Mouse (Mus musculus) embryonic facial prominence, embryonic 14.5 days (tissue): ENCODE measurements around the gene Tmem170. TPM values are rescaled to one million over a fixed set of nuclear protein-coding genes. Genes with fewer than 3 reads are reported as not detected.

ENCODE experiments used
- ATAC-seq: fragments of 200-750 bp; cut with Nextera tagmentation; 2 replicates; pipeline ENCODE4 v1.8.0; 2017; ENCODE audit warnings: low read depth, moderate number of reproducible peaks, moderate TSS enrichment
- DNase-seq: peaks from one replicate; pipeline ENCODE4 v3.0.0-alpha.2; 2015; ENCODE audit warnings: low spot score
- H3K27ac ChIP-seq: fragments of 300-500 bp; sonication (generic); replicated peaks from 2 replicates; pipeline ENCODE4 v1.5.1; 2014; ENCODE audit warnings: low read depth, mild to moderate bottlenecking, low read length, moderate library complexity
- H3K27me3 ChIP-seq: fragments of 300-500 bp; sonication (generic); replicated peaks from 2 replicates; pipeline ENCODE4 v1.6.1; 2014; ENCODE audit warnings: low read length; ENCODE audit not compliant: control insufficient read depth, insufficient read depth
- H3K36me3 ChIP-seq: fragments of 300-500 bp; sonication (generic); 2 replicates; pipeline ENCODE4 v1.6.1; 2014; ENCODE audit warnings: low read length, mixed read lengths; ENCODE audit not compliant: control insufficient read depth, insufficient read depth
- H3K4me1 ChIP-seq: fragments of 300-500 bp; sonication (generic); 2 replicates; pipeline ENCODE4 v1.6.1; 2014; ENCODE audit warnings: antibody characterized with exemption, low read length; ENCODE audit not compliant: control insufficient read depth, insufficient read depth
- H3K4me2 ChIP-seq: fragments of 300-500 bp; sonication (generic); 2 replicates; pipeline ENCODE4 v1.6.1; 2014; ENCODE audit warnings: low read depth, mild to moderate bottlenecking, low read length, moderate library complexity, mixed read lengths
- H3K4me3 ChIP-seq: fragments of 300-500 bp; sonication (generic); 2 replicates; pipeline ENCODE4 v1.5.1; 2014; ENCODE audit warnings: low read depth, mild to moderate bottlenecking, low read length
- H3K9ac ChIP-seq: fragments of 300-500 bp; sonication (generic); 2 replicates; pipeline ENCODE4 v1.6.1; 2014; ENCODE audit warnings: low read depth, mild to moderate bottlenecking, low read length, moderate library complexity, mixed read lengths
- H3K9me3 ChIP-seq: fragments of 300-500 bp; sonication (generic); 2 replicates; pipeline ENCODE4 v1.6.1; 2016; ENCODE audit warnings: low read length; ENCODE audit not compliant: control insufficient read depth
- WGBS: fragments of 180-500 bp; shearing (Covaris S2); extraction: QIAGEN DNeasy Blood & Tissue Kit; methylation state at CpG from one replicate; pipeline ENCODE4 v1.1.7; 2014; 5-methylcytosine and 5-hydroxymethylcytosine counted together
- polyA plus RNA-seq: library from polyadenylated mRNA; unstranded; fragments of >200 nt; fragmentation: Nextera tagmentation; extraction: Ambion mirVana; gene quantifications from 2 replicates; pipeline ENCODE4 v1.2.1, GENCODE M21; 2014

Gene Tmem170
- polyA plus RNA-seq, 1 experiment from 2014 or later: 4.1 TPM

DNA sequence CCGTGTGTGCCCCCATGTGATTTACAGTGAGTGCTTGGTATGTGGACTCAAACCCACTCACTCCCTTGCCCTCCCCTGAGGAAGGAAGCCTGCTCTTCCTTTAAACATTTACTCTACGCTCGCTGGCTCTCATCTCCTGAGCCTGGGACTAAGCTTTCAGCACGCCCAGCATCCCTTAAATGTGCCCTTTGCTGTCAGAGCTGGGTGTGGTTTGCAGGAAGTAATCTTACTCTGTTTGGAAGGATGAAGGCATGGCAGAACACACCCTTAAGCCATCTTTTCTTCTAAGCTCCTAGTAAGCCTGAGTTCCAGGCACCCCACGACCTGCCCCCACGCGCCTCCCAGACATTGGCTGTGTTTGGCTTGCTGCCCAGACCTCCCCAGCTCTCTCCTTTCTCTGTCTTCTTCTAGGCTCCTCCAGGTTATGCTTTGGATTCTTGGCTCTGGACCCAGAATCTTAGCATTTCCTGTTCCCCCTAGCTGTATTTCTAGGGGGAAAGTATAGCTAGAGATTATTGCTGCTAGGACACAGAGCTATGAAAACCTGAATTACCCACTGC, 11.6 kb upstream of the Tmem170 start:
- Histone ChIP-seq H3K4me2 (no peak overlapping the region), H3K36me3 (no peaks in the 10 kb centered on the region), H3K27me3 (peaks cover 30% of the 10 kb centered on the region), H3K9me3 (no peaks in the 10 kb centered on the region), H3K4me3 (no peak overlapping the region), H3K4me1 (peaks cover 7% of the 10 kb centered on the region; the same call in 1 of the 2 replicates), H3K27ac (no peak overlapping the region), H3K9ac (no peak overlapping the region)
- DNase-seq: peak; percentile 87
- peak; percentile 80 for ATAC-seq
- 19% methylated on average over 7 of the region's 7 CpGs for WGBS

GRCm38 (mm10) chr8:111887479-111887878, 10.9 kb upstream of the Tmem170 start:
- DNase-seq (no peak), ATAC-seq (no peak)
- Histone ChIP-seq H3K9me3 (no peaks in the 10 kb centered on the region), H3K4me2 (no peak overlapping the region), H3K4me1 (peaks cover 7% of the 10 kb centered on the region; the same call in 1 of the 2 replicates), H3K9ac (no peak overlapping the region), H3K36me3 (no peaks in the 10 kb centered on the region), H3K4me3 (no peak overlapping the region), H3K27ac (no peak overlapping the region), H3K27me3 (peaks cover 30% of the 10 kb centered on the region)
- 83% methylated on average over 1 of the region's 1 CpGs for WGBS

GRCm38 (mm10) chr8:111883615-111884014, 7.1 kb upstream of the Tmem170 start:
- Histone ChIP-seq H3K27me3 (0 out of 2 replicates have a peak, but pooled peaks cover 5% of the 10 kb centered on the region), H3K27ac (no peak overlapping the region), H3K4me1 (peaks cover 7% of the 10 kb centered on the region; the same call in 1 of the 2 replicates), H3K9me3 (no peaks in the 10 kb centered on the region), H3K4me3 (no peak overlapping the region), H3K4me2 (no peak overlapping the region), H3K9ac (no peak overlapping the region), H3K36me3 (no peaks in the 10 kb centered on the region)
- 73% methylated on average over 4 of the region's 4 CpGs for WGBS
- no peak for ATAC-seq
- no peak for DNase-seq

DNA sequence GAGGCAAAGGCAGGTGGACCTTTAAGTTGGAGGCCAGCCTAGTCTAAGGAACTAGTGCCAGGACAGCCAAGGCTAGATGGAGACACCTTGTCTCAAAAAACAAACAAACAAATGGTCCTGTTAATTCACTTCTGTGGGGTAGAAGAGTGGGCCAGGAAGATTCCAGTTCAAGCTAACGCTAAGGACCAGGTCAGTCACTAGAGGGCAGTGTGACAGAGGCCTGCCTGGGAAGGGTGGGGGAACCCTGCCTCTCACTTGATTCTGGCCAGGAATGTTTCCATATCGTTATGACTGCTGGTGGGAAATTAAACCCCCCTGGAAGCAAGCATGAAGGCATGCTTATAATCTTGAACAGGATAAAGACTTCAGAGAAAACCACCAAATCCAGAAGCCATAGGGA, 5.0 kb upstream of the Tmem170 start:
- Histone ChIP-seq H3K4me1 (no peaks in the 10 kb centered on the region), H3K27me3 (no peaks in the 10 kb centered on the region), H3K36me3 (no peaks in the 10 kb centered on the region), H3K4me3 (no peak overlapping the region), H3K9ac (no peak overlapping the region), H3K4me2 (no peak overlapping the region), H3K27ac (no peak overlapping the region), H3K9me3 (no peaks in the 10 kb centered on the region)
- WGBS: 0% methylated on average over 2 of the region's 2 CpGs
- ATAC-seq (peak; percentile 62), DNase-seq (peak; percentile 79)

GRCm38 (mm10) chr8:111877711-111878110, 1.2 kb upstream of the Tmem170 start:
- no peak overlapping the region for H3K27ac ChIP-seq
- WGBS: 77% methylated on average over 9 of the region's 9 CpGs

DNA sequence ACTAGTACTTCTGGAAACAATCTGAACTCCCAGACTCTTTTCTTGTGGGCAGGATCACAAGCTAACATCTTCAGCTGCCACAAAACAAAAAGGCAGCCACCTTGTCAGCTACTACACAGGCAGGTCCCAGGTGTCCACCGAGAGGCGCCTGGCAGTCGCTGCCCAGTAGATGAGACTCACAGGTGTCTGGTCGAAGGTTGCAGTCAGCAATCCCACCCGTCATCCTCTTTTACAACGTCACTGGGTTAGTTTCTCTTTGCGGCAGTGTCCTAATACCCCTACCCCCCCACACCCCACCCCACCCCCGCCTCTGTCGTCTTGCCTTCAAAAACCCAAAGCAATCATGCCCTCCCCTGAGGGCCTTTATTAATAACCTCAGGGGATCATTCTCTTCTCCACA, 792 bp downstream of the Tmem170 start:
- H3K9me3 ChIP-seq: no peaks in the 10 kb centered on the region
- H3K36me3 ChIP-seq: 0 out of 2 replicates have a peak, but pooled peaks cover 4% of the 10 kb centered on the region
- H3K4me2 ChIP-seq: peak overlapping the region; percentile 72
- H3K27me3 ChIP-seq: no peaks in the 10 kb centered on the region
- no peak for DNase-seq
- 18% methylated on average over 9 of the region's 9 CpGs for WGBS
- ATAC-seq: no peak
- peak overlapping the region; percentile 76 for H3K9ac ChIP-seq
- H3K4me3 ChIP-seq: peak overlapping the region; percentile 79
- H3K4me1 ChIP-seq: peaks cover 9% of the 10 kb centered on the region; the same call in 1 of the 2 replicates
- peak overlapping the region; percentile 84 for H3K27ac ChIP-seq

More at GRCm38 (mm10) chr8:111877711-111878110, 1.2 kb upstream of the Tmem170 start:
- no peaks in the 10 kb centered on the region for H3K9me3 ChIP-seq
- H3K27me3 ChIP-seq: no peaks in the 10 kb centered on the region
- H3K4me3 ChIP-seq: no peak overlapping the region
- DNase-seq (no peak), ATAC-seq (no peak)
- 0 out of 2 replicates have a peak, but pooled peaks cover 4% of the 10 kb centered on the region for H3K36me3 ChIP-seq
- H3K4me2 ChIP-seq: no peak overlapping the region
- peaks cover 9% of the 10 kb centered on the region; the same call in 1 of the 2 replicates for H3K4me1 ChIP-seq
- H3K9ac ChIP-seq: no peak overlapping the region

- H3K4me2 ChIP-seq: no peak overlapping the region
- DNase-seq: no peak
- WGBS: 83% methylated on average over 3 of the region's 3 CpGs
Measured at GRCm38 (mm10) chr8:111871278-111871677, 5.3 kb downstream of the Tmem170 start.

GRCm38 (mm10) chr8:111870379-111870778, 6.2 kb downstream of the Tmem170 start:
- ATAC-seq (no peak), DNase-seq (no peak)
- Histone ChIP-seq H3K4me2 (no peak overlapping the region), H3K27ac (no peak overlapping the region), H3K36me3 (peaks cover 25% of the 10 kb centered on the region), H3K4me3 (no peak overlapping the region), H3K27me3 (no peaks in the 10 kb centered on the region), H3K9ac (no peak overlapping the region), H3K9me3 (no peaks in the 10 kb centered on the region), H3K4me1 (0 out of 2 replicates have a peak, but pooled peaks cover 2% of the 10 kb centered on the region)
- 91% methylated on average over 3 of the region's 3 CpGs for WGBS

More at GRCm38 (mm10) chr8:111871278-111871677, 5.3 kb downstream of the Tmem170 start:
- ATAC-seq: no peak
- Histone ChIP-seq H3K9ac (no peak overlapping the region), H3K4me3 (no peak overlapping the region), H3K36me3 (peaks cover 16% of the 10 kb centered on the region; the same call in 1 of the 2 replicates), H3K27me3 (no peaks in the 10 kb centered on the region), H3K9me3 (no peaks in the 10 kb centered on the region), H3K27ac (no peak overlapping the region), H3K4me1 (peaks cover 9% of the 10 kb centered on the region; the same call in 1 of the 2 replicates)

GRCm38 (mm10) chr8:111868664-111869063, 7.9 kb downstream of the Tmem170 start:
- DNase-seq (no peak), ATAC-seq (no peak)
- Histone ChIP-seq H3K36me3 (peaks cover 29% of the 10 kb centered on the region), H3K4me3 (no peak overlapping the region), H3K9me3 (no peaks in the 10 kb centered on the region), H3K4me1 (no peaks in the 10 kb centered on the region), H3K4me2 (no peak overlapping the region), H3K27ac (no peak overlapping the region), H3K27me3 (no peaks in the 10 kb centered on the region), H3K9ac (no peak overlapping the region; the same call in 1 of the 2 replicates)
- WGBS: 30% methylated on average over 2 of the region's 2 CpGs
